Mouse (Mus musculus): Measurements from ENCODE around the gene Etnk1. TPM values are rescaled to one million over a fixed set of nuclear protein-coding genes. Genes with fewer than 3 reads are reported as not detected.
A peak's percentile ranks its signal among the peaks of the same experiment; 100 is the strongest.

Gene Etnk1
- 7.4 and 8.9 TPM in 2 replicates for polyA plus RNA-seq (2015; fragmentation: Nextera tagmentation; extraction: Ambion mirVana)

DNA sequence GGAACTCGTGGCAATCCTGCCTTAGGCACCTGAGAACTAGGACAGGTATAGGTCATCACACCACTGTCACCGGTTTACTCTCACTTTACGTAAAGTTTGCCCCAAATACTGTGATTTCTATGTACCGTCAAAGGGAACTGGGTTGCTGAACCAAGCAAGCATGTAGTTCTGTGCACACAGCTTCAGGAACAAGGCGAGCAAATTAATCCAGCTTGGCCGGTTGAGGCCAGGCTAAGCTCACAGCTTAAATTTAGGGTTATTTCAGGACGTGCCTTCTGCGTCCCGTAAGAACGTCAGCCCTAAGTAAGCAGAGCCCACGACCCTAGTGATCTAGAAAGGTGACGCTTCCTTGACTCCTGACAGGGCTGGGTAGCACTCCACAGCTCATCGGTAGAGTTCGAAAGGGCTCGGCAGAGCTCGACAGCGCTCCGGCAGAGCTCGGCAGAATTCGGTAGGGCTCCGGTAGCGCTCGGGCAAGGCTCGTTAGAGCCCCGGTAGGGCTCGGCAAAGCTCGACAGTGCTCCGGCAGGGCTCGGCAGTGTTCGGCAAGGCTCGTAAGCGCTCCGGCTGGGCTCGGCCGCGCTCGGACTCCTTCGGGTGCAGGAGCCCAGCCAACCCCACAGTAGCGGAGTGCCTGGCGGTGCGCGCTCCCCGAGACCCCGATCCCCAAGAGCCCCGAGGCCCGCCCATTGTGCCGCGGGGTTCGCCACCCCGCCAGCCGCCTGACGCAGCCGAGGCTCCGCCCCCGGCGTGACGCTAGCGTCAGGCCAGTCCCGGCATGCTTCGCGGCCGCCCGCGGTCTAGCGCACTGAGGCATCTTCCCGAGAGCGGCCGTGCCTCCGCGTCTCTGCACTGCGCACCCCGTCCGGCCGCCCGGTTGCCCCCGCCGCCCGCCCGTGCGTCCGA lies at the start of gene Etnk1:
Etnk1 (plus strand) TSS at position 770 of the 906 bp plus-strand sequence.
- ATAC-seq (ENCODE audit: insufficient read depth) = peak; percentile 92
- under 1% methylated on average over 81 of the region's 81 CpGs for WGBS (ENCODE audit: insufficient replicate concordance)

GRCm38 (mm10) chr6:143119325-143119724 lies 47.7 kb upstream of the Etnk1 start:
- H3K27me3 ChIP-seq = no peaks in the 10 kb centered on the region
- no peak for ATAC-seq (ENCODE audit: insufficient read depth)
- 75% methylated on average over 6 of the region's 6 CpGs for WGBS (ENCODE audit: insufficient replicate concordance)
- H3K36me3 ChIP-seq (replicated peaks) = no peaks in the 10 kb centered on the region
- H3K27ac ChIP-seq (replicated peaks) = no peak overlapping the region
- no peaks in the 10 kb centered on the region for H3K9me3 ChIP-seq (replicated peaks)
- H3K4me1 ChIP-seq (replicated peaks) = peaks cover 13% of the 10 kb centered on the region
- H3K4me3 ChIP-seq (replicated peaks) = no peak overlapping the region
- no peak overlapping the region for H3K4me2 ChIP-seq
- H3K9ac ChIP-seq = no peak overlapping the region

More for the DNA sequence above, at the start of gene Etnk1:
- peak within 1 kb of the TSS; percentile 93 for H3K9ac ChIP-seq
- H3K27me3 ChIP-seq = no peaks in the 10 kb centered on the region
- H3K27ac ChIP-seq (replicated peaks) = peak within 1 kb of the TSS; percentile 96
- peaks cover 12% of the 10 kb centered on the region for H3K36me3 ChIP-seq (replicated peaks)
- H3K4me1 ChIP-seq (replicated peaks) = peaks cover 51% of the 10 kb centered on the region
- H3K9me3 ChIP-seq (replicated peaks) = no peaks in the 10 kb centered on the region
- peak within 1 kb of the TSS; percentile 88 for H3K4me2 ChIP-seq
- peak within 1 kb of the TSS; percentile 93 for H3K4me3 ChIP-seq (replicated peaks)

- H3K4me2 ChIP-seq = no peak overlapping the region
- H3K4me1 ChIP-seq (replicated peaks) = no peaks in the 10 kb centered on the region
- H3K4me3 ChIP-seq (replicated peaks) = no peak overlapping the region
- no peak for ATAC-seq (ENCODE audit: insufficient read depth)
- H3K9ac ChIP-seq = no peak overlapping the region
- no peaks in the 10 kb centered on the region for H3K27me3 ChIP-seq
- no peak overlapping the region for H3K27ac ChIP-seq (replicated peaks)
- H3K36me3 ChIP-seq (replicated peaks) = no peaks in the 10 kb centered on the region
- H3K9me3 ChIP-seq (replicated peaks) = no peaks in the 10 kb centered on the region
These were observed 41.3 kb upstream of the Etnk1 start for GRCm38 (mm10) chr6:143125721-143126120.

DNA sequence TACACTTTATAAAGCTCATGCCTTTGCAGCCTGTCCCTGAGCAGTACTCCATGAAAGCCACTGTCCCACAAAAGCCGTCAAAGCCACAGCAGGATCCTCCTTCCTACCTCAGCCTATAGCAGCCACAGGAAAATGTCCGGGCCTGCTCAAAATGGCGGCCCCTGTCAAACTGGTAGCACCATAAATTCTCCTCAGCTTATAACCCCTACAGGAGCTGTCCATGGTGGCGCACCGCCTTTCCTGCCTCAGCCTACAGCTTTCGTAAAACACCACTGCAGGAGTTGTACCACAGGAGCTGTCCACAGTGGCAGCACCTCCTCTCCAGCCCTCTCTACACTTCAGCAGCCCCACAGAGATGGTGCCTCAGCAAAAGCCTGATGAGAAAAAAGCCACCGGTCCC lies 37.6 kb upstream of the Etnk1 start:
- no peak overlapping the region for H3K27ac ChIP-seq (replicated peaks)
- no peaks in the 10 kb centered on the region for H3K4me1 ChIP-seq (replicated peaks)
- H3K9ac ChIP-seq = no peak overlapping the region
- H3K4me3 ChIP-seq (replicated peaks) = no peak overlapping the region
- 72% methylated on average over 7 of the region's 7 CpGs for WGBS (ENCODE audit: insufficient replicate concordance)
- H3K36me3 ChIP-seq (replicated peaks) = no peaks in the 10 kb centered on the region
- H3K9me3 ChIP-seq (replicated peaks) = no peaks in the 10 kb centered on the region
- no peak overlapping the region for H3K4me2 ChIP-seq
- no peak for ATAC-seq (ENCODE audit: insufficient read depth)
- no peaks in the 10 kb centered on the region for H3K27me3 ChIP-seq

GRCm38 (mm10) chr6:143129952-143130351 lies 37.1 kb upstream of the Etnk1 start:
- ATAC-seq (ENCODE audit: insufficient read depth) = no peak
- Histone ChIP-seq H3K36me3 (replicated peaks) (no peaks in the 10 kb centered on the region), H3K27ac (replicated peaks) (no peak overlapping the region), H3K4me1 (replicated peaks) (no peaks in the 10 kb centered on the region), H3K4me3 (replicated peaks) (no peak overlapping the region), H3K9ac (no peak overlapping the region), H3K9me3 (replicated peaks) (no peaks in the 10 kb centered on the region), H3K27me3 (no peaks in the 10 kb centered on the region), H3K4me2 (no peak overlapping the region)
- 62% methylated on average over 3 of the region's 3 CpGs for WGBS (ENCODE audit: insufficient replicate concordance)

GRCm38 (mm10) chr6:143130411-143130810 lies 36.6 kb upstream of the Etnk1 start:
- H3K4me2 ChIP-seq = no peak overlapping the region
- H3K4me3 ChIP-seq (replicated peaks) = no peak overlapping the region
- no peaks in the 10 kb centered on the region for H3K36me3 ChIP-seq (replicated peaks)
- H3K27ac ChIP-seq (replicated peaks) = no peak overlapping the region
- 42% methylated on average over 4 of the region's 4 CpGs for WGBS (ENCODE audit: insufficient replicate concordance)
- no peaks in the 10 kb centered on the region for H3K4me1 ChIP-seq (replicated peaks)
- no peak overlapping the region for H3K9ac ChIP-seq
- no peak for ATAC-seq (ENCODE audit: insufficient read depth)
- H3K27me3 ChIP-seq = no peaks in the 10 kb centered on the region
- no peaks in the 10 kb centered on the region for H3K9me3 ChIP-seq (replicated peaks)

- Histone ChIP-seq H3K9me3 (replicated peaks) (no peaks in the 10 kb centered on the region), H3K4me2 (no peak overlapping the region), H3K27me3 (no peaks in the 10 kb centered on the region), H3K9ac (no peak overlapping the region), H3K4me3 (replicated peaks) (no peak overlapping the region), H3K36me3 (replicated peaks) (no peaks in the 10 kb centered on the region), H3K27ac (replicated peaks) (no peak overlapping the region), H3K4me1 (replicated peaks) (no peaks in the 10 kb centered on the region)
- WGBS (ENCODE audit: insufficient replicate concordance) = 40% methylated on average over 6 of the region's 6 CpGs
- ATAC-seq (ENCODE audit: insufficient read depth) = no peak
These were observed 34.9 kb upstream of the Etnk1 start for GRCm38 (mm10) chr6:143131895-143132652.

DNA sequence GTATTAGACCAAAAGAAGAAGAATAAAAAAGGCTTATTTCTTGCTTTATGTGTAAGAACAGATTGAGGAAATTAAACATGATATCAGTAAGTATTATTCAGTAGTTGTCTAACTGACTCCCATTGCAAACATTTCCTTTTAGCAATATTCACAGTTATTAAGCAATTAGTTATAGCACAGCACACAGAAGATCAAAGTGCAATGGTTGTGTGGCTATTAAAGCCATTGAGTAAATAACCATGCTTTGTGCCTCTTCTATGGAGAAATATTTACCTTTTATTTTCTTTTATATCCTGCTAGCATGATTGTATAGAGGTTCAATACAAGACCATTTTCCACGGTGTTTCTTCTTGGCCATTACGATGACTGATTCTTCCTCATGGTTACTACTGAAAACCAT lies 33.9 kb upstream of the Etnk1 start:
- H3K4me3 ChIP-seq (replicated peaks) = no peak overlapping the region
- H3K36me3 ChIP-seq (replicated peaks) = no peaks in the 10 kb centered on the region
- H3K9me3 ChIP-seq (replicated peaks) = no peaks in the 10 kb centered on the region
- H3K4me2 ChIP-seq = no peak overlapping the region
- WGBS (ENCODE audit: insufficient replicate concordance) = 82% methylated on average over 2 of the region's 2 CpGs
- no peak overlapping the region for H3K9ac ChIP-seq
- H3K27ac ChIP-seq (replicated peaks) = no peak overlapping the region
- H3K4me1 ChIP-seq (replicated peaks) = no peaks in the 10 kb centered on the region
- ATAC-seq (ENCODE audit: insufficient read depth) = no peak
- H3K27me3 ChIP-seq = no peaks in the 10 kb centered on the region

GRCm38 (mm10) chr6:143135097-143135496 lies 31.9 kb upstream of the Etnk1 start:
- ATAC-seq (ENCODE audit: insufficient read depth) = no peak
- no peak overlapping the region for H3K27ac ChIP-seq (replicated peaks)
- WGBS (ENCODE audit: insufficient replicate concordance) = 77% methylated on average over 13 of the region's 13 CpGs
- no peak overlapping the region for H3K4me2 ChIP-seq
- H3K4me1 ChIP-seq (replicated peaks) = no peaks in the 10 kb centered on the region
- H3K4me3 ChIP-seq (replicated peaks) = no peak overlapping the region
- H3K36me3 ChIP-seq (replicated peaks) = no peaks in the 10 kb centered on the region
- no peaks in the 10 kb centered on the region for H3K9me3 ChIP-seq (replicated peaks)
- H3K27me3 ChIP-seq = no peaks in the 10 kb centered on the region
- H3K9ac ChIP-seq = no peak overlapping the region

DNA sequence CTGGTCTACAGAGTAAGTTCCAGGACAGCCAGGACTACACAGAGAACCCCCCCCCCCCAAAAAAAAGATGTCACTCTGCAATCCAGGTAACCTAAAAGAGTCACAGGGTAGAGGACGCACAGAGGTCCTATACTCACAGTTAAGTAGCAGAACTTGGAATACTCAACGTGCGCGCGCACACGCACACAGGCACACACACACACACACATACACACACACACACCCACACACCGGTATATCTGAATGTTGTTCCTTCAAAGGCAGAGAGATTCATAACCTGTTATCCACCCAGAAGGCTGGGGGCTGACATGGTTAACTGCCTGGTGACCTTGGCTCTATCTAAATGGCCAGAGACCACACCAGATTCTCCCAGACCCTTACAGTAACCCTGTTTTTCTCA lies 30.3 kb upstream of the Etnk1 start:
- no peak for ATAC-seq (ENCODE audit: insufficient read depth)
- no peaks in the 10 kb centered on the region for H3K9me3 ChIP-seq (replicated peaks)
- H3K4me3 ChIP-seq (replicated peaks) = no peak overlapping the region
- H3K4me2 ChIP-seq = no peak overlapping the region
- no peak overlapping the region for H3K9ac ChIP-seq
- no peak overlapping the region for H3K27ac ChIP-seq (replicated peaks)
- no peaks in the 10 kb centered on the region for H3K4me1 ChIP-seq (replicated peaks)
- H3K36me3 ChIP-seq (replicated peaks) = no peaks in the 10 kb centered on the region
- 82% methylated on average over 7 of the region's 7 CpGs for WGBS (ENCODE audit: insufficient replicate concordance)
- H3K27me3 ChIP-seq = no peaks in the 10 kb centered on the region

GRCm38 (mm10) chr6:143137341-143137740 lies 29.7 kb upstream of the Etnk1 start:
- Histone ChIP-seq H3K9ac (no peak overlapping the region), H3K27me3 (no peaks in the 10 kb centered on the region), H3K4me2 (no peak overlapping the region), H3K9me3 (replicated peaks) (no peaks in the 10 kb centered on the region), H3K4me3 (replicated peaks) (no peak overlapping the region), H3K27ac (replicated peaks) (no peak overlapping the region), H3K36me3 (replicated peaks) (no peaks in the 10 kb centered on the region), H3K4me1 (replicated peaks) (no peaks in the 10 kb centered on the region)
- ATAC-seq (ENCODE audit: insufficient read depth) = no peak
- WGBS (ENCODE audit: insufficient replicate concordance) = 63% methylated on average over 5 of the region's 5 CpGs

All from liver, embryonic 15.5 days (tissue).